Mouse (Mus musculus) cerebellum, postnatal 36 days (tissue): ENCODE results near the gene Kbtbd13.
A peak's percentile ranks its signal among the peaks of the same experiment; 100 is the strongest.

ENCODE experiments used
- DNase-seq, 2 experiments: peaks; one replicate each; pipeline ENCODE4 v3.0.0; 2021 to 2022; ENCODE audit warnings: mixed read lengths in 2 of 2

Kbtbd13 gene

DNA sequence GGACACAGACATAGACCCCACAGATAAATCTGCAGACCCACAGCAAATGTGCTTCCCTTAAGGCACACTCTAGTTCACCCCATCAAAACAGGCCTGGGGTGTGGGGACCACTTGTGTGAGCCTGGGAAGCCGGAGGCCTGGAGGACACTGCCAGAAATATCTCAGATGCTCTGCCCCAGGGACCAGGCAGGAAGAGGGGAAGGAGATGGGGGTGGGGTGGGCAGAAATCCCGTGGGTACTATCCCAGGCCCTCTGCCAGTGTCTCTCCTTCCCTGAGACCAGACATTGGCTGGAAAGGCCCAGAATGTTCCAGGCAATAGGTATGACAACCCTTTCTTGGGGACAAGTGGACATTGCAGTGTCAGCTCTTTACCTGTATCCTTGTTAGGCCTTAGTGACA lies 2.2 kb upstream of the Kbtbd13 start:
- no peak for DNase-seq

GRCm38 (mm10) chr9:65392638-65393364 lies 1.3 kb upstream of the Kbtbd13 start:
- DNase-seq, result peak; percentile 61 to 64

DNA sequence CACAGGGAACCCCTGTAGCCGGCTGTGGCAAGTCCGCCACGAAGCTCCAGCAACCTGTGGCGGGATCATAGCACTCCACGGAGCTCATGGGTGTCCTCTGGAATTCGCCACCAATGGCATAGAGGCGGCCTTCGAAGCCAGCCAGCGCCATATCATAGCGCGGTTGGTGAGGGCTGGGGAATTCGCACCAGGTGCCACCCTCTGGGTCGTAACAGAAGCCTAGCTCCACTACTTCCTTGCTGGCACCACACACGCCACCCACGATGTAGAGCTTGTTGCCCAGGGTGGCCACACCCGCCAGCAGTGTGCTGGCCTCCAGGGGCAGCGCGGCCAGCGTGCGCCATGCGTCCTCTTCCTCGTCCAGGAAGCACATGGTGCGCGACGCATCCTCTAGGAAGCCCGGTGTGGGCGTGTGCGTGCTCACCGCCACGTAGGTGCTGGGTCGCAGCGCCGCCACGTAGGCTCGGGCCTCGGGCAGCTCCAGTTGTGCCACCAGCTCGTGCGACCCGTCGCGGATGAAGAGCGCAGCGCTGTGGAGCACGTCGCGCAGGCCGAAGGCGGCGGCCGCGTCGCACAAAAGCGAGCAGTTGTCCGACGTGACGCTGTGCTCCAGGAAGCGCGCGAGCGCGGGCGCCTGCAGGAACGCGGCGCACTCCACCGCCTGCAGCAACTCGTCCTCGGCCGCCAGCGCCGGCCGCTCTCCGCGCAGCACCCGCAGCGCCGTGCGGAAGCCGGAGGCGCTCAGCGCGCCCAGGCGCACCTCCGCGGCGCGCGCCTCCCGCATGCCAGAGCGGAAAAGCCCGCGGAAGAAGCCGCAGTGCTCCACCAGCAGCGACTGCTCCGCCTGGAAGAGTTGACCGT lies 470 bp downstream of the Kbtbd13 start:
- DNase-seq, result no peak

DNA sequence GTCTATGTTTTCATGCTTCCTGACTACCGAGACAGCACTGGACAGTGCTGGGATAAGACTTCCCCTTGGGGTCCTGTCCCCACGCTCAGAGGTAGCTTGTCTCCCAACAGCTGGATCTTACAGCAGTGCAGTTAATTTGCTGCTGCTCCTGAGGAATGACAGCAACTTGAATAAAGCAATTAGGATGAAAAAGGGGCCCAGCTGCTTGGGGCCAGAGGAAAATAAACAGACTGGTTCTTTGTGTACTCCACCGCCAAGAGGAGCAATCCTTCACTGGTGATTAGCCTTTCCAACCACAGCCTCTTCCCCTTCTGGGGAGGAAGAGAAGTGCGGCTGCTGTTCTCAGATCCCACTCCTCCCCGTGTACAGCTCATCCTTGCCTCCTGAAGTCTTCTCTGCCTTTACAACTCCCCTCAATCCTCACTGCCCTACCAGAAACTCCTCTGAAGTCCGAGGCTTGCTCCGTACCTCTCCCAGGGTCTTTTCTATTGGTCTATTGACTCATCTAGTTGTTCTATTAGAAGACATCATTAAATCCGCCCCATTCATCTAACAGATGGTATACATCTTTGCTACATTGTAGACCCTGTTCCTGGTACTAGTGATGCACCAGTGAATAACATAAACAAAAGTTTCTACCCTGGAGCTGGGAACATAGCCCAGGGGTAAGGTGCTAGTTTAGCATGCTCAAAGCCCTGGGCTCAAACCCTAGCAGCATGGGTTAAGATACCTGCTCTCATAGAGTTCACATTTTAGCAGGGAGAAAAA lies 4.9 kb downstream of the Kbtbd13 start:
- DNase-seq, result no peak

GRCm38 (mm10) chr9:65384276-65384675 lies 7.2 kb downstream of the Kbtbd13 start:
- DNase-seq, result no peak

DNA sequence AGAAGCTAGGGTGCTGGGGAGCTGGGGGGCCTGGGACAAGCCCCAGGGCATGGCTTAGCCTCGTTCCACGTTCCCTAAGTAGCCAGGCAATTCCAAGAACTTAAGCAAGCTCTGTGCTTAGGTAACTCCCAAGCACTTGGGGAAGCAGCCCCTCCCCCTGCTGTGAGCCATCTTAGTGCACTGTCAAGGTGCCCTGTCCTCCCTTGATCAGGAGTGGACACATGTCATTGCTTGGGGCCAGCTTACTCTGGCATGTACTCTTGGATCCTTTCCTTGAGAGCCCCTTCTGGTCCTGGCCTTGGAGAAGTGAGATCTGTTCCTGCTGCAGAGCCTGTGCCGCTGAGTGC lies 8.7 kb downstream of the Kbtbd13 start:
- no peak for DNase-seq

DNA sequence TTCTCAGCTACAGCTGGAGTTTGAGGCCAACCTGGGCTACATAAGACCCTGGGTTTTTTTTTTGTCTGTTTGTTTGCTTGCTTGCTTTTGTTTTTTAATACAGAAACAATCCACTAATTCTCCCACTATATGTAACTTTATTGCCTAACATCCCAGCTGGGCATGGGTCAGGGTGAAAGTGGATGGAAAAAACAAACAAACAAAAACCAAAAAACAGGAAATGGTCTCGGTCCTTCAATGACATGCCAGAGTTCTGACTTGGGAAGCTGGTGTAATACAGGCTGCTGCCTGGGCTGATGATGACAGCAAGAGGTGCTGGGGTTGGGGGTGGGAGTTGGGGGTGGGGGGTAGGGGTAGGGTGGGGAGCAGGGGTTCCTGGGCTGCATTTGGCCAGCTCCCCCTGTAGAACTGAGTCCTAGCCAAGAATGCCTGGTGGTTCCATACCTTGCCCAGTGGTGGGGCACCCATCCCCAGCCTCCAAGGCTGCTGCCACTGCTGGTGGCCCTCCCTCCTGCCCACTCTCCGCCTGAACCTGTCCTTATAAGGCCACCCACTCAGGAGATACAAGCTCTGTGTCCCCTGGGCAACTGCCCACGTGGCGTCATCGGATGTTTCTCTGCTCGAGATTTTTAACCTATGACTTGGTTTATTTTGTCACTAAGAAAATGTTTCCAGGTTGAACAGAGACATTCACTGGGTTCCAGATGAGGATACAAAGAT lies 9.3 kb downstream of the Kbtbd13 start:
- DNase-seq, result no peak

- DNase-seq, result no peak
Measured at GRCm38 (mm10) chr9:65381017-65381590, 10.3 kb downstream of the Kbtbd13 start.

GRCm38 (mm10) chr9:65375163-65375934 lies 16.1 kb downstream of the Kbtbd13 start:
- DNase-seq, result no peak

DNA sequence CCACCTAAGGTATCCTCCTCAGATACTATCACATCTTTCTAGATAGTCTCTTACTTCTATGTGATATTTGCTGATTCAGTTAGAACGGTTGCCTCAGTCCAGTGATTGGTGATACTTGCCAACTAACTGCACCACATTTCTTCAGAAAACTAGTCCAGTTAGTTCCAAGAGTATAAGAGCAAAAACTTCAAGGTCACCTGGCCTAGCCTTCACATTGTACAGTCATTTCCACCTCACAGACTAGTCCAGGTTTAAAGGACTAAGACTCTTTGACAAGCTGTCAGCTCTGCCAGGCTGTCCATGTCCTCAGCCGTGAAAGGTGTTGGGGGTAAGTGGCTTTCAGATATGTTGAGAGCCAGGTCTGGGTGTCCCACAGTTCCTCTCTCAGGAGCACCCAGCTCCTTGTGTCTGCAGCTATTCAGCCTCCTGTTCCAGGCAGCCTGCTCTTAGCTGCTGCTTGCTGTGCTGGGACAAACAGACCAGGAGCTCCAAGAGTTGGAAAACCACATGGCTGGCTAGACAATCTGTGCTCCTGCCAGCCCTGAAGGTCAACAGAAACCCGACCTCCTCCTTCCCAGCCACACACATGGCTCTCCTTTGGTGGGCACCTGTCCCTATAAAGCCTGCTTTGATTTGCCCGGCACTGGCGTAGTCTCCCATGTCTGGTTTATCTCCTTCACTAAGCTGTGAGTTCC lies 16.8 kb downstream of the Kbtbd13 start:
- no peak for DNase-seq

- peak; percentile 20 to 24 for DNase-seq
Measured at GRCm38 (mm10) chr9:65372449-65372848, 19.0 kb downstream of the Kbtbd13 start.

DNA sequence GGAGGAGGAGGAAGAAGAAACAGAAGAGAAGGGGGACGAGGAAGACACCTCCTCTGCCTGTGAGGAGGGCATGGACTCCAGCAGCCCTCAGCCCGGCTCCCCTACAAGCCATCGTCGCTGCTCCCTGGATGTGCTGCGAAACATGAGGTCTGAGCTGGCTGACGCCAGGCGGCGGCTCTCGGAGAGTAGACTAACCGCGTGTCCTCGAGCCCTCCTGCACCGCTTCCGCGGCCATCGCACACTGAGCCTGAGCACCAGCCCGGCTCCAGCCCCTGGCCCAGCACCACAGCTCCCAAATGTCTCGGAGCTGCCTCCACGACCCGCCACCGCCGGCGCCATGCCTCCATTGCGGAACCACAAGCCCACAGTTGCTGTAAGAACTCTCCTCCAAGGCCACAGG lies 19.7 kb downstream of the Kbtbd13 start:
- no peak for DNase-seq

DNA sequence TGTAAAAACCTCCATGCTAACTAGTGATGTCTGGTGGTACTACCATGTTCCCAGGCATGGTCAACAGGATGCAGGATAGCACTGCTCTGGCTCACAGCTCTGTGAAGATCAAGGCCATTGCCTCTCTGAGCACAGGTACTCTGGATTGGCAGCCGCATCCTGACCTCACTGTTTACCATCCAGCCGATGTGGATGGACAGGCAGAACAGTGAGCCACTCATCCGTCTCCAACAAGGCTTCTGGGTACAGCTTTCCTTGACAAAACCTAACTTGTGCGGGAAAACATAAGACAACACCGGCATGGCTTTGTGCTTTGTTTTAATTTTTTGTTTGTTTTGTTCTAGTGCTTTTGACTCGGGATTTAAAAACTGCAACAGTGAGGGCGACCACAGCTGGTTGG lies 25.7 kb downstream of the Kbtbd13 start:
- DNase-seq, result no peak

DNA sequence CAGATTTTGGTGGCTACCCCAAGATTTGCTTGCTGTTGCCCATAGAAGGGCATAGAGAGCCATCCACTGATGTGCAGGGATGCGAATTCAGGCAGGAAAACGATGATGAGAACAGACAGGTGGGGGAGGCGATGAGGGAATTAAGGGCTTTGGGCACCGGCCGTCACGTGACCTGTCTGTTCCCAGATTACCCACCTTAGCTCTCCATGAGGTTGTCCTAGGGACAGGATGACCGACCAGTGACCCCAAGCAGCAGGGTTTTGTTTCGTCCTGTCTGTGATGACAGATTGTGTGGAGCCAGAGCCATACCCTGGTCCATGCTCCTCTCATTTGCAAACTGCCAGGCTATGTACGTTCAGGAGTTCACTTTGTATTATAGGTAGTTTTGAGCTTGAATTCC lies 27.8 kb downstream of the Kbtbd13 start:
- DNase-seq, result no peak

DNA sequence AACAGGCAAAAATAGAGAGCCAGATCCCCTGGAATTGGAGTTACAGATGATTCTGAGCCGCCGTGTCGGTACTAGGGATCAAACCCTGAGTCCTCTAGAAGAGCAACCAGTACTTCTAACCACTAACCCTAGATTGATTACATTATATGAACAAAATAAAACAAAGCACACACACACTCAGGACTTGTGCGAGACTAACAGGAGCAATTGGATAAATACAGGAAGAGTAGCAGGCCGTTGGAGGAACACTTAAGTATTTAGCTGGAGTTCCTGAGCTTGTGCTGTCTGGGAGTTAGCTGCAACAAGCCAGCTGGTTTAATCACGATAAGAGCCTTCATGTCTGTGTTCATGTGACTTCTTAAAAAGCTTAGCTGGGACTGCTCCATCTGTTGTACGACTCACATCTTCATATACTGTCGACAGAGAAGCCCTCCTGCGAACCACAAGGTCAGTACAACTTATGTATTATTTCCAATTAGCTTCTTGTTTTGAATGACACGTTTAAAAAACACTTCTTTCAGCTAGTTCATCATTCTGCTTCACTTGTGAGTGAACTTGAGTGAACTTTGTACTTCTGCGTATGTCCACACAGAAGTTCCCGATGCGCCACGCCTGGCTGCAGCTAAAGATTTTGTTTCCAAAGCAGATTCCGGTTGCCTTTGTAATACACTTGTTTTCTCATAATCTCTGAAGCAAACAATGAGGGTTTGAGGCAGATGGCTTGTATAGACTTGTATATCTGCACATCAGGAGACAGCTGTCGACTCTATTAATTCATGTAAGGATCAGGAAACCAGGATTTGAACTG lies 30.6 kb downstream of the Kbtbd13 start, which contains the start of gene Ubap1l:
Gene Ubap1l (plus strand): TSS at position 401 of the 808 bp plus-strand sequence.
- DNase-seq, result no peak

GRCm38 (mm10) chr9:65358956-65359480 lies 32.4 kb downstream of the Kbtbd13 start:
- no peak for DNase-seq

- no peak for DNase-seq
Measured at GRCm38 (mm10) chr9:65356971-65357370, 34.5 kb downstream of the Kbtbd13 start.

DNA sequence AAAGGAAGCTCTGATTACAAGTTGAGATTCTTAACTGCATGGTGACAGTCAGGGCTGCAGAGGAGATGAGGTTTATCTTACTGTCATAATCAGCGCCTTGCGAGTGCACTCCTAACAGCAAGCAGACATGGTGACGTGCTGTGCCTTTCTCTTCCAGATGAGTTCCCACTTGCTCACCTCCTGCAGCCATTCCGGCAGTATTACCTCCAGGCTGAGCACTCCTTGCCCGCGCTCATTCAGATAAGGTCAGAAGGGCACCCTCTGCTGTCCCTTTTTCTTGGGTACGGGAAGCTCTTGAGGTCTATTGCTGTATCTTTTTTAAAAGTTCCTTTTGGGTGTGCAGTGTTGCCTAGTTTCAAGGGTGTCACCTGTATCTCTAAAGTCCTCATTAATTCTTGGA lies 34.9 kb downstream of the Kbtbd13 start:
- DNase-seq, result no peak

DNA sequence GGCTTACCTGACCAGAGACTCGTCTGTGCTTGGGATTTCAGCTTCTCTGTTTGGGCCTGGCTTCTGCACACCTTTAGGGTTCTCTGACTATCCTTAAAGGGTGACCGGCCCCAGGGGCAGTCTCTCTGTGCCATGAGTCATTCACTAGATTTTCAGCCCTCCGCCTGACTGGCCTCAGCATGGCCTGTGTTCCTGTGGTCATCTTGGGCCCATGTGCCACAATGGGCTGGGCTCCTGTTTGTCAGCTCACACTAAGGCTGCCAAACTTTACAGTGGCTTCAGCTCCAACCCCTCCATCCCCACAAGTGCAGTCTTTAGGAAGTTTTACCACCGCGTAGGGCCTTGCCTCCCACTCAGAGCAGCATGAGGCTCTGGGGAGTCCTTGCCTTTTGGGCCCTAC lies 38.2 kb downstream of the Kbtbd13 start:
- no peak for DNase-seq
